Mouse (Mus musculus) gonadal fat pad, adult 2 months (tissue): ENCODE measurements around the gene Mbnl2. TPM values are rescaled to one million over a fixed set of nuclear protein-coding genes. Genes with fewer than 3 reads are reported as not detected.

Experiments used
- DNase-seq: peaks from one replicate; pipeline ENCODE4 v3.0.0-alpha.2; 2012; ENCODE audit warnings: low read depth
- polyA plus RNA-seq: library from polyadenylated mRNA; depleted of rRNA; stranded (reverse); fragments of >200 nt; gene quantifications from 2 replicates; pipeline ENCODE4 v1.2.3, GENCODE M21; 2012

The Mbnl2 gene
- polyA plus RNA-seq, 1 experiment, result 86.9 TPM

GRCm38 (mm10) chr14:120382179-120382578 lies 106.7 kb downstream of the Mbnl2 start:
- no peak for DNase-seq

GRCm38 (mm10) chr14:120383186-120383851 lies 107.8 kb downstream of the Mbnl2 start:
- no peak for DNase-seq

GRCm38 (mm10) chr14:120384615-120385014 lies 109.1 kb downstream of the Mbnl2 start:
- no peak for DNase-seq

- no peak for DNase-seq
These were observed 111.8 kb downstream of the Mbnl2 start for GRCm38 (mm10) chr14:120387293-120387692.

- DNase-seq, result no peak
These were observed 113.6 kb downstream of the Mbnl2 start for GRCm38 (mm10) chr14:120388818-120389691.

- no peak for DNase-seq
These were observed 114.9 kb downstream of the Mbnl2 start for GRCm38 (mm10) chr14:120390231-120390944.

- no peak for DNase-seq
These were observed 116.2 kb downstream of the Mbnl2 start for GRCm38 (mm10) chr14:120391701-120392100.

GRCm38 (mm10) chr14:120392441-120392840 lies 117.0 kb downstream of the Mbnl2 start:
- no peak for DNase-seq

- DNase-seq, result no peak
These were observed 118.0 kb downstream of the Mbnl2 start for GRCm38 (mm10) chr14:120393441-120393840.

- DNase-seq, result no peak
These were observed 118.7 kb downstream of the Mbnl2 start for GRCm38 (mm10) chr14:120394216-120394615.

GRCm38 (mm10) chr14:120394827-120395226 lies 119.4 kb downstream of the Mbnl2 start:
- DNase-seq, result no peak

GRCm38 (mm10) chr14:120395501-120395900 lies 120.0 kb downstream of the Mbnl2 start:
- DNase-seq, result no peak

- DNase-seq, result no peak
These were observed 122.6 kb downstream of the Mbnl2 start for GRCm38 (mm10) chr14:120397871-120398647.

- DNase-seq, result no peak
These were observed 124.1 kb downstream of the Mbnl2 start for GRCm38 (mm10) chr14:120399614-120400013.

- DNase-seq, result no peak
These were observed 125.7 kb downstream of the Mbnl2 start for GRCm38 (mm10) chr14:120401158-120401557.

- DNase-seq, result no peak
These were observed 127.2 kb downstream of the Mbnl2 start for GRCm38 (mm10) chr14:120402715-120403114.

GRCm38 (mm10) chr14:120404364-120404763 lies 128.9 kb downstream of the Mbnl2 start:
- DNase-seq, result no peak

- DNase-seq, result no peak
These were observed 129.5 kb downstream of the Mbnl2 start for GRCm38 (mm10) chr14:120404811-120405582.

GRCm38 (mm10) chr14:120405597-120405996 lies 130.1 kb downstream of the Mbnl2 start:
- no peak for DNase-seq

GRCm38 (mm10) chr14:120406271-120406670 lies 130.8 kb downstream of the Mbnl2 start:
- no peak for DNase-seq

- no peak for DNase-seq
These were observed 131.4 kb downstream of the Mbnl2 start for GRCm38 (mm10) chr14:120406820-120407219.
